Mouse (Mus musculus) embryonic facial prominence, embryonic 14.5 days (tissue): ENCODE measurements at regions not wholly inside any gene's neighbourhood (a gene's known extent, or its start where the extent isn't known, plus 50 kb on each side); places are given as distances from the start of the nearest gene placed in this dataset. TPM values are rescaled to one million over a fixed set of nuclear protein-coding genes. Genes with fewer than 3 reads are reported as not detected.

ENCODE experiments used
- ATAC-seq: fragments of 200-750 bp; cut with Nextera tagmentation; 2 replicates; pipeline ENCODE4 v1.8.0; 2017; ENCODE audit warnings: low read depth, moderate number of reproducible peaks, moderate TSS enrichment
- DNase-seq: peaks from one replicate; pipeline ENCODE4 v3.0.0-alpha.2; 2015; ENCODE audit warnings: low spot score
- H3K27ac ChIP-seq: fragments of 300-500 bp; sonication (generic); replicated peaks from 2 replicates; pipeline ENCODE4 v1.5.1; 2014; ENCODE audit warnings: low read depth, mild to moderate bottlenecking, low read length, moderate library complexity
- H3K27me3 ChIP-seq: fragments of 300-500 bp; sonication (generic); replicated peaks from 2 replicates; pipeline ENCODE4 v1.6.1; 2014; ENCODE audit warnings: low read length; ENCODE audit not compliant: control insufficient read depth, insufficient read depth
- H3K36me3 ChIP-seq: fragments of 300-500 bp; sonication (generic); 2 replicates; pipeline ENCODE4 v1.6.1; 2014; ENCODE audit warnings: low read length, mixed read lengths; ENCODE audit not compliant: control insufficient read depth, insufficient read depth
- H3K4me1 ChIP-seq: fragments of 300-500 bp; sonication (generic); 2 replicates; pipeline ENCODE4 v1.6.1; 2014; ENCODE audit warnings: antibody characterized with exemption, low read length; ENCODE audit not compliant: control insufficient read depth, insufficient read depth
- H3K4me2 ChIP-seq: fragments of 300-500 bp; sonication (generic); 2 replicates; pipeline ENCODE4 v1.6.1; 2014; ENCODE audit warnings: low read depth, mild to moderate bottlenecking, low read length, moderate library complexity, mixed read lengths
- H3K4me3 ChIP-seq: fragments of 300-500 bp; sonication (generic); 2 replicates; pipeline ENCODE4 v1.5.1; 2014; ENCODE audit warnings: low read depth, mild to moderate bottlenecking, low read length
- H3K9ac ChIP-seq: fragments of 300-500 bp; sonication (generic); 2 replicates; pipeline ENCODE4 v1.6.1; 2014; ENCODE audit warnings: low read depth, mild to moderate bottlenecking, low read length, moderate library complexity, mixed read lengths
- H3K9me3 ChIP-seq: fragments of 300-500 bp; sonication (generic); 2 replicates; pipeline ENCODE4 v1.6.1; 2016; ENCODE audit warnings: low read length; ENCODE audit not compliant: control insufficient read depth
- WGBS: fragments of 180-500 bp; shearing (Covaris S2); extraction: QIAGEN DNeasy Blood & Tissue Kit; methylation state at CpG from one replicate; pipeline ENCODE4 v1.1.7; 2014; 5-methylcytosine and 5-hydroxymethylcytosine counted together
- microRNA-seq: library from miRNA; unstranded; fragments of <30 nt; microRNA quantifications from one replicate; pipeline ENCODE4, GENCODE M21; 2016; ENCODE audit warnings: borderline number of aligned reads

- Histone ChIP-seq H3K4me1 (no peaks in the 10 kb centered on the region), H3K27ac (no peak overlapping the region), H3K4me3 (no peak overlapping the region), H3K9me3 (no peaks in the 10 kb centered on the region), H3K36me3 (no peaks in the 10 kb centered on the region), H3K4me2 (no peak overlapping the region), H3K9ac (no peak overlapping the region), H3K27me3 (no peaks in the 10 kb centered on the region)
- DNase-seq (no peak), ATAC-seq (no peak)
- WGBS: 74% methylated on average over 9 of the region's 9 CpGs
Measured at GRCm38 (mm10) chr8:44559161-44559560, 376.1 kb upstream of the Fat1 start.

- no peak overlapping the region for H3K4me3 ChIP-seq
- H3K27me3 ChIP-seq: no peaks in the 10 kb centered on the region
- no peaks in the 10 kb centered on the region for H3K4me1 ChIP-seq
- 72% methylated on average over 5 of the region's 5 CpGs for WGBS
- H3K36me3 ChIP-seq: no peaks in the 10 kb centered on the region
- H3K27ac ChIP-seq: no peak overlapping the region
- no peak overlapping the region for H3K9ac ChIP-seq
- H3K4me2 ChIP-seq: no peak overlapping the region
- DNase-seq (no peak), ATAC-seq (no peak)
- no peaks in the 10 kb centered on the region for H3K9me3 ChIP-seq
Measured at GRCm38 (mm10) chr8:44576314-44576858, 358.9 kb upstream of the Fat1 start.

GRCm38 (mm10) chr8:44576993-44577392 lies 358.3 kb upstream of the Fat1 start:
- Histone ChIP-seq H3K4me3 (no peak overlapping the region), H3K9me3 (no peaks in the 10 kb centered on the region), H3K36me3 (no peaks in the 10 kb centered on the region), H3K27me3 (no peaks in the 10 kb centered on the region), H3K4me1 (no peaks in the 10 kb centered on the region), H3K27ac (no peak overlapping the region), H3K9ac (no peak overlapping the region), H3K4me2 (no peak overlapping the region)
- 74% methylated on average over 5 of the region's 5 CpGs for WGBS
- DNase-seq (no peak), ATAC-seq (no peak)

Small RNA genes lying in the stretch of these regions (microRNA-seq; reads per million reads assigned to microRNA genes)
- gene Gm26241: not detected
